Mouse (Mus musculus): ENCODE measurements around the gene Gaa. TPM values are rescaled to one million over a fixed set of nuclear protein-coding genes. Genes with fewer than 3 reads are reported as not detected.

The Gaa gene
- 59.6 and 62.3 TPM in 2 replicates for polyA plus RNA-seq (2015; fragmentation: Nextera tagmentation; extraction: Ambion mirVana)

- peak within 1 kb of the TSS; percentile 83 for H3K4me2 ChIP-seq
- peak within 1 kb of the TSS; percentile 78 for H3K9ac ChIP-seq
- ATAC-seq (ENCODE audit: low FRiP score): peak; percentile 88
- H3K27me3 ChIP-seq: no peaks in the 10 kb centered on the region
- H3K36me3 ChIP-seq: peaks cover 42% of the 10 kb centered on the region
- WGBS: 5% methylated on average over 52 of the region's 52 CpGs
- H3K9me3 ChIP-seq: no peaks in the 10 kb centered on the region
- peak within 1 kb of the TSS; percentile 55 for H3K4me3 ChIP-seq
- peak within 1 kb of the TSS; percentile 58; the same call in 1 of the 2 replicates for H3K27ac ChIP-seq
- peaks cover 42% of the 10 kb centered on the region for H3K4me1 ChIP-seq (replicated peaks)
Measured at GRCm38 (mm10) chr11:119267768-119268556, at the start of gene Gaa. TSS of gene Gaa (plus strand) at chr11:119267887.

- Histone ChIP-seq H3K27ac (peak overlapping the region; percentile 86), H3K4me2 (peak overlapping the region; percentile 42), H3K9ac (peak overlapping the region; percentile 59), H3K27me3 (no peaks in the 10 kb centered on the region), H3K9me3 (no peaks in the 10 kb centered on the region), H3K4me1 (replicated peaks) (peaks cover 93% of the 10 kb centered on the region), H3K36me3 (no peaks in the 10 kb centered on the region), H3K4me3 (no peak overlapping the region)
- WGBS: 9% methylated on average over 17 of the region's 17 CpGs
- ATAC-seq (ENCODE audit: low FRiP score): no peak
Measured at GRCm38 (mm10) chr11:119219816-119220465, 47.7 kb upstream of the Gaa start.

- WGBS: 37% methylated on average over 10 of the region's 11 CpGs
- Histone ChIP-seq H3K27me3 (no peaks in the 10 kb centered on the region), H3K4me1 (replicated peaks) (peaks cover 93% of the 10 kb centered on the region), H3K36me3 (no peaks in the 10 kb centered on the region), H3K9ac (no peak overlapping the region), H3K27ac (no peak overlapping the region), H3K4me2 (no peak overlapping the region), H3K9me3 (no peaks in the 10 kb centered on the region), H3K4me3 (no peak overlapping the region)
- ATAC-seq (ENCODE audit: low FRiP score): no peak
Measured at GRCm38 (mm10) chr11:119221812-119222510, 45.7 kb upstream of the Gaa start.

- H3K27ac ChIP-seq: peak overlapping the region; percentile 52
Measured at GRCm38 (mm10) chr11:119223124-119223890, 44.4 kb upstream of the Gaa start.

GRCm38 (mm10) chr11:119224926-119225325, 42.8 kb upstream of the Gaa start:
- WGBS: 94% methylated on average over 6 of the region's 6 CpGs

More at GRCm38 (mm10) chr11:119223124-119223890, 44.4 kb upstream of the Gaa start:
- Histone ChIP-seq H3K27me3 (no peaks in the 10 kb centered on the region), H3K9ac (no peak overlapping the region), H3K9me3 (no peaks in the 10 kb centered on the region), H3K4me2 (no peak overlapping the region), H3K36me3 (no peaks in the 10 kb centered on the region), H3K4me3 (no peak overlapping the region), H3K4me1 (replicated peaks) (peaks cover 91% of the 10 kb centered on the region)
- WGBS: 69% methylated on average over 20 of the region's 20 CpGs
- no peak for ATAC-seq (ENCODE audit: low FRiP score)

DNA sequence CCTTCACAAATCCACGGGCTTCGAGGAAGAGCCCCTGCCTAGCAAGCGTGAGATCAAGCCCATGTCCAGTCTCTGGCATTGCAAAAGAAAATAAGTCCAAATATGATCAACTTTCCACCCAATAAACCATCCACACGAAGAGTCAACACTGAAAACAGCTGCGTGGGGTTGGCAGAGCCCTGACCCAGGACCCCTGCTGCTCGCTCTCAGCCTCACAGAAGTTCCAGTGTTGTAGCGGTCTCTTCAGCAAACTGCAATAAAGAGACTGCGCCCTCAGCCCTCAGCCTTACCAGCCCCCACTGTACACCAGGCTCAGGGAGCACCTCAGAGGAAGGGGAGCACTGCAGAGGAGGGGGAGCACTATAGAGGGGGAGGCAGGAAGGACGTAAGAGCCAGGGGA, 42.1 kb upstream of the Gaa start:
- Histone ChIP-seq H3K4me2 (peak overlapping the region; percentile 99), H3K4me3 (no peak overlapping the region), H3K27me3 (no peaks in the 10 kb centered on the region), H3K4me1 (replicated peaks) (peaks cover 90% of the 10 kb centered on the region), H3K36me3 (no peaks in the 10 kb centered on the region), H3K27ac (no peak overlapping the region), H3K9me3 (no peaks in the 10 kb centered on the region), H3K9ac (peak overlapping the region; percentile 46)
- 70% methylated on average over 9 of the region's 9 CpGs for WGBS
- ATAC-seq (ENCODE audit: low FRiP score): no peak

More at GRCm38 (mm10) chr11:119224926-119225325, 42.8 kb upstream of the Gaa start:
- H3K9ac ChIP-seq: no peak overlapping the region
- H3K4me2 ChIP-seq: no peak overlapping the region
- no peak overlapping the region for H3K4me3 ChIP-seq
- peaks cover 90% of the 10 kb centered on the region for H3K4me1 ChIP-seq (replicated peaks)
- ATAC-seq (ENCODE audit: low FRiP score): no peak
- no peak overlapping the region for H3K27ac ChIP-seq
- H3K36me3 ChIP-seq: no peaks in the 10 kb centered on the region
- no peaks in the 10 kb centered on the region for H3K27me3 ChIP-seq
- no peaks in the 10 kb centered on the region for H3K9me3 ChIP-seq

- Histone ChIP-seq H3K9ac (peak overlapping the region; percentile 93), H3K9me3 (no peaks in the 10 kb centered on the region), H3K4me1 (replicated peaks) (peaks cover 82% of the 10 kb centered on the region), H3K27me3 (no peaks in the 10 kb centered on the region), H3K4me3 (peak overlapping the region; percentile 80), H3K36me3 (peaks cover 11% of the 10 kb centered on the region), H3K4me2 (peak overlapping the region; percentile 99), H3K27ac (peak overlapping the region; percentile 92)
- no peak for ATAC-seq (ENCODE audit: low FRiP score)
- WGBS: 6% methylated on average over 12 of the region's 12 CpGs
Measured at GRCm38 (mm10) chr11:119227591-119227990, 40.1 kb upstream of the Gaa start.

- peak within 1 kb of the TSS; percentile 99 for H3K4me2 ChIP-seq
- ATAC-seq (ENCODE audit: low FRiP score): peak; percentile 88
- H3K36me3 ChIP-seq: peaks cover 11% of the 10 kb centered on the region
- H3K9ac ChIP-seq: peak within 1 kb of the TSS; percentile 93
- peak within 1 kb of the TSS; percentile 80 for H3K4me3 ChIP-seq
- H3K4me1 ChIP-seq (replicated peaks): peaks cover 76% of the 10 kb centered on the region
- under 1% methylated on average over 55 of the region's 66 CpGs for WGBS
- peak within 1 kb of the TSS; percentile 92 for H3K27ac ChIP-seq
- no peaks in the 10 kb centered on the region for H3K27me3 ChIP-seq
- H3K9me3 ChIP-seq: no peaks in the 10 kb centered on the region
Measured at GRCm38 (mm10) chr11:119228091-119228781, 39.5 kb upstream of the Gaa start, which contains the start of the genes Tbc1d16 and Ccdc40. TSS of gene Tbc1d16 (minus strand) at chr11:119228499. TSS of gene Ccdc40 (plus strand) at chr11:119228572.

DNA sequence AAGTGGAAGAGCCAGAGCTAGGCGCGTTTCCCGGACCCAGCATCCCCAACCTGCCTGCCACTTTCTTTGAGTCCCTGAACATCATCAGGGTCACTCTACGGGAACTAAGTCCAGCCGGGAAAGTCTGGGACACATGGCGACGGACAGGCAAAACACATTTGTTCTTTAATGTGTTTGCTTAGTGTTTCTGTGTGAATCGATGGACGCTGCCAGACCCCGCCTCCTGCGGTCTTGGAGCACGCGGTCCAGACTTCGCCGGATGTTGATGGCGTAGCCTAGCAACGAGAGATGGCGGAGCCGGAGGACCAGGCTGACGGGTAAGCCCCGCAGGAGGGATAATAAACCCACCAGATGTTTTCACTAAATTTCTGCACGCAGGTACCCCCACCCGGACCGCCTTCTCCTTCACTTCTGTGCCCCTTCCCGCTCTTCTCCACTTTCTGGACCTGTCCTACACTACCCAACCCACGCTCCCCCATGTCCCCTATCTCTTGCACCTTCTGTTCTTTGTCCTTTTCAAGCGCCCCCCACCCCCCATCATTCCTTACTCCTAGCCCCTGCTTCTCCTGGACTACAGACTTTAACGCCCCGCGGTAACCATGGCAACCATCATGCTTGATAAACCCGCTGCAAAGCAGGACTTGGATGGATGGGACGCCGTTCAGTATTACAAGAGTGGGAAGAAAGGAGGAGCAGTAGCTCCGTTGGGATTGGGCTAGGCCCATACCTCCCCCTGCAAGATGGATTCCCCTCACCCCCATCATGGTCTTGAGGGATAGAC, 38.7 kb upstream of the Gaa start:
- peak; percentile 89 for ATAC-seq (ENCODE audit: low FRiP score)

GRCm38 (mm10) chr11:119234770-119235169, 32.9 kb upstream of the Gaa start:
- Histone ChIP-seq H3K36me3 (peaks cover 42% of the 10 kb centered on the region), H3K27me3 (no peaks in the 10 kb centered on the region), H3K9ac (no peak overlapping the region), H3K9me3 (no peaks in the 10 kb centered on the region; the same call in 1 of the 2 replicates), H3K27ac (no peak overlapping the region), H3K4me2 (no peak overlapping the region), H3K4me1 (replicated peaks) (peaks cover 41% of the 10 kb centered on the region), H3K4me3 (no peak overlapping the region)
- ATAC-seq (ENCODE audit: low FRiP score): no peak
- 95% methylated on average over 10 of the region's 10 CpGs for WGBS

More for the DNA sequence above, 38.7 kb upstream of the Gaa start:
- peak overlapping the region; percentile 80 for H3K4me3 ChIP-seq
- peaks cover 68% of the 10 kb centered on the region for H3K4me1 ChIP-seq (replicated peaks)
- 1% methylated on average over 34 of the region's 34 CpGs for WGBS
- peak overlapping the region; percentile 93 for H3K9ac ChIP-seq
- H3K36me3 ChIP-seq: peaks cover 16% of the 10 kb centered on the region
- no peaks in the 10 kb centered on the region for H3K27me3 ChIP-seq
- peak overlapping the region; percentile 99 for H3K4me2 ChIP-seq
- H3K9me3 ChIP-seq: no peaks in the 10 kb centered on the region
- H3K27ac ChIP-seq: peak overlapping the region; percentile 92
